Mouse (Mus musculus): ENCODE results near the gene Gabbr2.

Gene Gabbr2

GRCm38 (mm10) chr4:46823738-46824137 lies 167.9 kb downstream of the Gabbr2 start:
- no peak for DNase-seq (ENCODE audit: low spot score in 2 of 2)

- no peak for DNase-seq (ENCODE audit: low spot score in 2 of 2)
Observed at GRCm38 (mm10) chr4:46821709-46822108, 170.0 kb downstream of the Gabbr2 start.

GRCm38 (mm10) chr4:46814954-46815353 lies 176.7 kb downstream of the Gabbr2 start:
- DNase-seq (ENCODE audit: low spot score in 2 of 2), result peak in 1 of 2 experiments; percentile 62

- no peak for DNase-seq (ENCODE audit: low spot score in 2 of 2)
Observed at GRCm38 (mm10) chr4:46814236-46814635, 177.4 kb downstream of the Gabbr2 start.

GRCm38 (mm10) chr4:46811165-46811564 lies 180.5 kb downstream of the Gabbr2 start:
- DNase-seq (ENCODE audit: low spot score in 2 of 2), result no peak

- no peak for DNase-seq (ENCODE audit: low spot score in 2 of 2)
Observed at GRCm38 (mm10) chr4:46806876-46807275, 184.8 kb downstream of the Gabbr2 start.

GRCm38 (mm10) chr4:46805910-46806309 lies 185.8 kb downstream of the Gabbr2 start:
- DNase-seq (ENCODE audit: low spot score in 2 of 2), result peak; percentile 79 to 83

- DNase-seq (ENCODE audit: low spot score in 2 of 2), result no peak
Observed at GRCm38 (mm10) chr4:46802386-46802785, 189.3 kb downstream of the Gabbr2 start.

- DNase-seq (ENCODE audit: low spot score in 2 of 2), result no peak
Observed at GRCm38 (mm10) chr4:46799904-46800303, 191.8 kb downstream of the Gabbr2 start.

- DNase-seq (ENCODE audit: low spot score in 2 of 2), result no peak
Observed at GRCm38 (mm10) chr4:46795707-46796106, 196.0 kb downstream of the Gabbr2 start.

GRCm38 (mm10) chr4:46794583-46794982 lies 197.1 kb downstream of the Gabbr2 start:
- peak; percentile 83 to 89 for DNase-seq (ENCODE audit: low spot score in 2 of 2)

GRCm38 (mm10) chr4:46792280-46793026 lies 199.2 kb downstream of the Gabbr2 start:
- peak; percentile 70 to 90 for DNase-seq (ENCODE audit: low spot score in 2 of 2)

GRCm38 (mm10) chr4:46791268-46791951 lies 200.3 kb downstream of the Gabbr2 start:
- DNase-seq (ENCODE audit: low spot score in 2 of 2), result no peak

- DNase-seq (ENCODE audit: low spot score in 2 of 2), result no peak
Observed at GRCm38 (mm10) chr4:46790609-46791267, 200.9 kb downstream of the Gabbr2 start.

- DNase-seq (ENCODE audit: low spot score in 2 of 2), result no peak
Observed at GRCm38 (mm10) chr4:46784430-46785049, 207.1 kb downstream of the Gabbr2 start.

- no peak for DNase-seq (ENCODE audit: low spot score in 2 of 2)
Observed at GRCm38 (mm10) chr4:46781109-46781508, 210.6 kb downstream of the Gabbr2 start.

GRCm38 (mm10) chr4:46775959-46776358 lies 215.7 kb downstream of the Gabbr2 start:
- no peak for DNase-seq (ENCODE audit: low spot score in 2 of 2)

GRCm38 (mm10) chr4:46774652-46775051 lies 217.0 kb downstream of the Gabbr2 start:
- no peak for DNase-seq (ENCODE audit: low spot score in 2 of 2)

GRCm38 (mm10) chr4:46773243-46773642 lies 218.4 kb downstream of the Gabbr2 start:
- DNase-seq (ENCODE audit: low spot score in 2 of 2), result no peak

GRCm38 (mm10) chr4:46772591-46772990 lies 219.1 kb downstream of the Gabbr2 start:
- DNase-seq (ENCODE audit: low spot score in 2 of 2), result peak; percentile 55 to 67

- DNase-seq (ENCODE audit: low spot score in 2 of 2), result peak; percentile 75 to 83
Observed at GRCm38 (mm10) chr4:46771116-46771515, 220.6 kb downstream of the Gabbr2 start.

- peak in 1 of 2 experiments; percentile 61 for DNase-seq (ENCODE audit: low spot score in 2 of 2)
Observed at GRCm38 (mm10) chr4:46770635-46771034, 221.0 kb downstream of the Gabbr2 start.

All from frontal cortex, postnatal 36 days (tissue).